Mouse (Mus musculus) brain, adult 2 months (tissue): Measurements from ENCODE around the gene Zfpm1.

ENCODE experiments used
- DNase-seq: peaks from one replicate; pipeline ENCODE4 v3.0.0; 2011; ENCODE audit warnings: low read depth, low spot score

Zfpm1 gene

DNA sequence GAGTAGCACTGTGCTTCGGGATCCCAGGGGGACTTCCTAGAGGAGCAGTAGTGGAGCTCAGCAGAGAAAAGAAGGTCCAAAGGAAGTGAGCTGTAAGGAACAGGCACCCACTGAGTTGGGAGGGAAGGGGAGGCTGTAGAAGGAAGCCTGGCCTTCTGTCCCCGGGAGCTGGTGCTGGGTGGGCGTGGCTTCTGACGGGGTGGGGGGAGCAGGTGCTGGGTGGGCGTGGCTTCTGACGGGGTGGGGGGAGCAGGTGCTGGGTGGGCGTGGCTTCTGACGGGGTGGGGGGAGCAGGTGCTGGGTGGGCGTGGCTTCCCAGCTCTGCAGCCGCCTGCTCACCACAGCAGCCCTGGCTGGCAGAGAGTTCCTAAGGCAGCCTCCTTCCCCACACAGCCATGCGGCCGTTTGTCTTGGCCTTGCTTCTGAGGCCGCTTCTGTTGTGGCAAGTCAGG is 42.0 kb downstream of the Zfpm1 start:
- DNase-seq: peak; percentile 59

DNA sequence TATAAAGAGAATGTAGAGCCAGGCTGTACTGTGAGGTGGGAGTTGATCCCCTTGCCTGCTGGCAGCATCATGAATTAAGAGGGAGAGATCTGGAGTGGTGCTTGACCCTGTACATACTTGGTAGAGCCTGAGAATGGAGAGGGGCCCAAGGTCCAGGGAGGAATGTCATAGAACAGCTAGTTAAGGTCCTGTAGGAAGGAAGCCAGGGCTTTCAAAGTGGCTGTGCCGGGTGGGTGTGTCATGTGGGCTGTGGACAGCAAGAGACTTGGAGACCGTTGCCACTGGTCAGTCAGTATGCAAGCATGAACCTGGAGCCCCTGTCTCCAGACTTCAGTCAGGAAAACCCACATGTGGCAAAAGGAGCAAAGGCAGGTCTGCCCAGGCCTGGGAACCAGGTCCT is 43.3 kb downstream of the Zfpm1 start:
- no peak for DNase-seq

DNA sequence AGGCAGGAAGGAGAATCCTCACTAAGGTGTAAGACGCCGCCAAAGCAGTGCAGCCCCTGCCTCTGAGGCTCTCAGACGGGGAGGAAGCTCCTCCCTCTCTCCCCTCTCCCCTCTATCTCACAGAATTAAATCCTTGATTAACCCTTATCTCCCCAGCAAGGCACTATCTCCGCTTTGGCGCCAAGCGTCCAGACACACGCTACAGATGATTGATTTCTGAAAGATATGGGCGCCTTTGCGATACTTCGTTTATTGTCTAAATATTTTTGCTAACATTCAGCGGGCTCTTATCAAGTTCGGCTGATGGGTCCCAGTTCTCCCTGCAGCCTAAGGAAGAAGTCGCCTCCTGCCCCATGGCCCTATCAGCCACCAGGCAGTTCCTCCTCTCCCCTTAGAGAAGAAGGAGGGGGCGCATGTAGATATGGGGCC is 44.2 kb downstream of the Zfpm1 start:
- DNase-seq: no peak

DNA sequence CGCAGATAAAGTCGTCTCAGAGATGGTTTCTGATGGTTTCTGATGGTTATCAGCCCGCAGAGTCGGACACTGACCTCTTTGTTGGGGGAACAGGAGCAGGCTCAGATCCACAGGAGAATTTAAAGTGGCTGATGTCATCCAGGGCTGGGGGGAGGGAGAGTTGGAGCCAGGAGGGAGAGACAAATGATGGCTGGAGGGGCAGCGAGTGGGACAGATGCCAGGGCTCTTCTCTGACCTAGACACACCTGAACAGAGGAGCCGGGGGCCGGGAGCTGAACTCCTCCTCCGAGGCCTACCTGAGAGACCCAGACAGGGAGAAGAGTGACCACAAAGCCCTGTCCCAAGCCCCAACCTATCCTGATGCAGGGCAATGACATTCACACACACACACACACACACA is 47.1 kb downstream of the Zfpm1 start:
- peak; percentile 65 for DNase-seq

DNA sequence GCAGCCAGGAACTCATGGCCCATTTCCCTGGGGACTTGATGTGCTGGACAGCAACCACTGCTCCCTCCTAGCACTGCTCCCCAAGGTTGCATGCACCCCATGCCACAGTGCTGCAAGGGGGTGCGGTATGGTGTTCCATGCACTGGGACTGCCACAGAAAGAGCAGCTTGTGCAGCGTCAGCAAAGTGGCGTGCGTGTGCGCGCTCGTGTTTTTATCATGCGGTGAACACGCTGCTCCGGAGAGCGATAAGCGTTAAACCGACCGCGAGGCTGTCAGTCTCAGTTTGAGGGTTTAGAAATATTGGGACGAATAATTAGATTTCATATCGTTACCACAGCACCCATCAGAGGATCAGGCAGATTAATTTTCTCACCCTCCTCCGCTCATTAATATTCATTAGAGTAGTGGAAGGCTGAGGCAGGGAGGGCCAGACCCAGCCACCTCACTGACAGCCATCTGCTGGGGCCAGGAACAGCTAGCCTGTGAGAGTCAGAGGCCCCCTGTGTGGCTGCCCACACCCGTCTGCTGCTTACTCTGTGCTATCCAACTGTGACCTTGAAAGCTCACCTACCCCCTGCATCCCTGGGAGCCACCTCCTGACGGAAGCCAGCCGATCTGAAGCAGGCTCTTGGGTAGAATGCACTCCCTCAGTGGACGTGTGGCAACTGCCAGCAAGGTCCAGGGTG is 47.8 kb downstream of the Zfpm1 start:
- DNase-seq: no peak

DNA sequence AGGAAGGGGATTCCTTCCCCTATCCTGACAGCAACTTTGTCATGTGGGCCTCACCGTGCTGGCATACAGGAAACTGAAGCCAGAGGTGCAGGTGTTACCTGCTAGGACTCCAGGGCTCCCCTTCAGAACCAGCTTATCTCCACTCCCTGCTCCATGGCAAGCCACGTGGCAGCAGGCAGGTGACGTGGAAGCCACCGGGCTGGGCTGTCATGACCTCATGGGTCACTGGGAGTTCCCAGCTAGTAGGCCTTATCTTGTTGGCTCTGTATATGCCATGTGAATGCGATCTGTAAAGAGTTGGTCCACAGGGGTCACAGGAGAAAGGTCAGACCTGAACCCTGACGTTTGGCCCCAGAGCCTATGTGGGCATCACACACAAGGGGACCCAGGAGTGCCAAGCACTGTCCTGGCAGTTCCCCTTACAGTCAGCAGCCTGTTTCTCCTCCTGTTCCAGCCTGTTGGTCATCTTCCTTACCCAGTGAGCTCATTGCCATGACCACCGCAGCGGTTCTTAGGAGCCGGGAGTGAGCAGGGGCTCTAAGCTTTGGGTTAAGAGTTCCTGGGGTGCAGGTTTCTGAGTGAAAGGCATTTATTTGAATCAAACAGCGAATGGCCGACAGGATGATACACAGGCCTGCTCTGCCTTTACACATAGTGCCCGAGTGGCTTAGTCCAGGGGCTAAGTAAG is 48.6 kb downstream of the Zfpm1 start:
- DNase-seq: no peak

DNA sequence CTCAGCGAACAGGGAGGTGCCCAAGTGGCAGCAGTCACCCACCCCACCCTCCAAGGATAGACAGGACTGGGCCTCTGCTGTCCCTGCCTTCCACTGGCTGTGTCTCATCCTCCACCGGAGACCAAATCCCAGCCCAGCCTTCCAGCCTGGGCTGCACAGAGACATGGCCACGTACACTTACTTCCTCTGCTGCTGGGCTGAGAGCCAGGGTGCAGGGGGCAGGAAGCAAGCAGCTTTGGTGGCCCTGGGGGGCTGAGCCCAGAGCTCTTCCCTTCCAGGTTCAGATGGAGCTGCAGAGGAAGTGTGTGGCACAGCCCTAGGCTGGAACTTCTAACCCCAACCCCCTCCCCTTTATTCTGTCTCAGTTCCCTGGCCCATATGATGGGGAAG is 49.2 kb downstream of the Zfpm1 start:
- peak; percentile 44 for DNase-seq

DNA sequence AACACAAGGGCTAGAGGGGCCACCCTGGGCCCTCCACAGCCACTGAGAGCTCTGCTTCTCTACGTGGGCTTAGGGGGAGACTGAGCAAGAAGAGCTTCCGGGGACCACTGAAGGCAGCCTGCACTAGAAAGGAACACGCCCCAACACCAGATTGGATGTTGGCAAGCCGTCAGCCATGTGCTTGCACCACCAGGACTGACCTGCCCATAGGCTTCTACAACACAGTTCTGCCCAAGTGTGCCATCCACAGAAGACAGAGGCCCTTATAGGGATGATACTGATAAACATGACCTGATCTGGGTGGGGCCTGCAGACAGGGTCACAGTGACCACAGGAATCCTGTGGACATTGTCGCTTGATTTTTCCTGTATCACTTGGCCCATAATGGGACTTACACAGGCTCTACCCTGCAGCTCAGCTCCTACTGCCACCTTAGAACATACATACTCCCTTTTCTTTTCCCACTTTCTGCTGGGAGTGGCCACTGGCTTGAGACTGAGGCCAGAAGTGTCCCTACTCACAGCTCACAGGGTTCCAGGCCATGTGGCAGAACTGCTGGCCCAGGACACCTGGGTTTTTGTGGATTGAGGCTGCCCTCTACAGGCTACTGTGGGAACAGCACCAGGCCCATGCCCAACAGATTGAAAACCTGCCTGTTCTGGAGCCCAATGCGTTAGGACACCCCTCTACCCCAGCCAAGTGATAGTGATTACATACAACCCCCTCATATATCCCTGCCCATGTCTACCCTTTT is 51.0 kb downstream of the Zfpm1 start:
- peak; percentile 86 for DNase-seq

DNA sequence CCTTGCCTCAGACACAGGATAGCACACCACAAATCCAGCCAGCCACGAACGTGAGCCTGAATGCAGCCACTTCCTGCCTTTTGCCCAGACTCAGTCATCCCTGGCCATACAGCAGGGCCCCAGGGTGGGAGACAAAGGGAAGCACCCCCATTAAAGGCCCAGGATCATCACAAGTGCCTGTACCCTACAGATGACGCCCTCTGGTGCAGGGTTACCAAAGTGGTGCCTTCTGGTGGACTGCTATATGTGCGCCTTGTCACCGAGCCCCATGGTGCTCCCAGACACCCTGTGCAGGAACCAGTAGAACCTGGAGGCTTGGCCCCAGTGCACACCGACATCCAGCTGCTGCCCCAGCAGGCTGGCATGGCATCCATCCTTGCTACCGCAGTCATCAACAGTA is 51.6 kb downstream of the Zfpm1 start:
- DNase-seq: no peak

DNA sequence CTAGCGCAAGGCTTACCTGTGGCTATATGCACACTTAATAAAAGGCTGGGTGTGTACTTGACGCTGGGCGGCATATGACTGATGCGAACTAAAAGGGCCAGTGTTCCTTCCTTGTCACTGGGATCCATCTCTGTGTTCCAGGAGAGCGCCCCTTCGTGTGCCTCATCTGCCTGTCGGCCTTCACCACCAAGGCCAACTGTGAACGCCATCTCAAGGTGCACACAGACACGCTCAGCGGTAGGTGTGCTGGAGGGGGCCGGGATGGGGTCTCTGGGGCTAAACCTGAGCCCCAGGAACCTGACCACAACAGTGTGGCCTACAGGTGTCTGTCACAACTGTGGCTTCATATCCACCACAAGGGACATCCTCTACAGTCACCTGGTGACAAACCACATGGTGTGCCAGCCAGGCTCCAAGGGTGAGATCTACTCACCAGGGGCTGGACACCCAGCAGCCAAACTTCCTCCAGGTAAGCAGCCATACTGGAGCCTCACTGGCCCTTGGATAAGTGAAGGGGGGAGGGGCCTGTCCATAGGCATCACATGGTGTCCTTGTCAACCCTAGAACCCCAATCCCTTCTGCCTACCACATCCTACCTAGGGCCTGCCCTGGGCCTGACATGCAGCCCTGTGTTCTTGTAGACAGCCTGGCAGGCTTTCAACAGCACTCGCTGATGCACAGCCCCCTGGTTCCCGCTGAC is 53.0 kb downstream of the Zfpm1 start:
- no peak for DNase-seq

DNA sequence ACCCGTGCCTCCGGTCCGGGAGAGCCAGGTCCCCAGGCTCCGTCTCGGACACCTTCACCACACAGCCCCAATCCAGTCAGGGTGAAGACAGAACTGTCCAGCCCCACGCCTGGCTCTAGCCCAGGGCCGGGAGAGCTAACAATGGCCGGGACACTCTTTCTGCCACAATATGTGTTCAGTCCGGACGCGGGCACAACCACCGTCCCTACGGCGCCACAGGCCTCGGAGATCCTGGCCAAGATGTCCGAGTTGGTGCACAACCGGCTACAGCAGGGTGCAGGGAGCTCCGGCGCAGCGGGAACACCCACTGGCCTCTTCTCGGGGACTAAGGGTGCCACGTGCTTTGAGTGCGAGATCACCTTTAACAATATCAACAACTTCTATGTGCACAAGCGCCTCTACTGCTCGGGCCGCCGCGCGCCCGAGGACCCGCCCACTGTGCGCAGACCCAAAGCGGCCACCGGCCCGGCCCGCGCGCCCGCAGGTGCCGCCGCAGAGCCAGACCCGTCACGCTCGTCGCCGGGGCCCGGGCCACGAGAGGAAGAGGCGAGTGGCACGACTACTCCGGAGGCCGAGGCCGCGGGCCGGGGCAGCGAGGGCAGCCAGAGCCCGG is 53.8 kb downstream of the Zfpm1 start:
- no peak for DNase-seq

DNA sequence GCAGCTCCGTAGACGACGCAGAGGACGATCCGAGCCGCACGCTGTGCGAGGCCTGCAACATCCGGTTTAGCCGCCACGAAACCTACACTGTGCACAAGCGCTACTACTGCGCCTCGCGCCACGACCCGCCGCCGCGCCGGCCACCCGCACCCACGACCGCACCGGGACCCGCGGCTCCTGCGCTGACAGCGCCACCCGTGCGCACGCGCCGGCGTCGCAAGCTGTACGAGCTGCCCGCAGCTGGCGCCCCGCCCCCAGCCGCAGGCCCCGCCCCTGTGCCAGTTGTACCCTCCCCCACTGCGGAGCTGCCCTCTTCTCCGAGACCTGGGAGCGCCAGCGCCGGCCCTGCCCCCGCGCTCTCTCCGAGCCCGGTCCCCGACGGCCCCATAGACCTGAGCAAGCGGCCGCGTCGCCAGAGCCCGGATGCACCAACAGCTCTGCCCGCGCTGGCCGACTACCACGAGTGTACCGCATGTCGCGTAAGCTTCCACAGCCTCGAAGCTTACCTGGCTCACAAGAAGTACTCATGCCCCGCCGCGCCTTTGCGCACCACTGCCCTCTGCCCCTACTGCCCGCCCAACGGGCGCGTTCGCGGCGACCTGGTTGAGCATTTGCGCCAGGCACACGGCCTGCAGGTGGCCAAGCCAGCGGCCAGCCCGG is 54.4 kb downstream of the Zfpm1 start:
- peak; percentile 72 for DNase-seq

DNA sequence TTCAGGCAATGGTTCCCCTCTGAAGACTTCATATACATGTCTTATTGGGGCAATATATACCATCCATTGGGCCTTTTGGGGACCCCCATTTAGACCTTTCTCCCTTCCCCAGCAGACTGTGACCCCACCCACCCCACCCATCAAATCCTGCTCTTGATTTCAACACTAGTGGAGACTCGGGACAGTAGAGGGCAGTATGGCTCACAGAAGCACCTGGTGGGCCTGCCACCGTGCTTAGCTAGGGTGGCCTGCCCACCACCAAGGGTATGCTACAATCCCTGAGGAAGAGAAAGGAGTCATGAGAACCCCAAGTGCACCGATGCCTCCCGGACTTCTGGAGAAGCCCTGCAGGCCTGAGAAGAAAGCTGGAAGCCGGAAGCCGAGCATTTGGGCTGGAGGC is 56.9 kb downstream of the Zfpm1 start:
- DNase-seq: no peak

DNA sequence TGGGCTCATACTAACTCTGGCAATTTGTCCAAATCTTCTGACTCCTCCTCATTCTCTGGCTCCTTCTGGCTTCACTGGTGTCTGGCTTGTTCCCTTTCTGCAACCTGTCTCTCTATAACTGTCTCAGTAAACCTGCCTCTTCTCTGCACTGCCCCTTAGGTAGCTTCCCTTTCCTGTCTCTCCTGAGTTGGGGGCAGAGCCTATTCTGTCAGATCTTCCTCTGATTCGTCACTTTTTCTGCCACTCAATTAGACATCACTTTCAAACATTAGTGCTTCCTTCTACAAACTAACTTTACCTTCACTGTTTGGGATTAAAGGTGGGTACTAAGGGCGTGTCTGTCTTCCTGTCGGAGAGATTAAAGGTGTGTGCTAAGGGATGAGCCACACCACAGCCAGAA is 58.8 kb downstream of the Zfpm1 start:
- no peak for DNase-seq

DNA sequence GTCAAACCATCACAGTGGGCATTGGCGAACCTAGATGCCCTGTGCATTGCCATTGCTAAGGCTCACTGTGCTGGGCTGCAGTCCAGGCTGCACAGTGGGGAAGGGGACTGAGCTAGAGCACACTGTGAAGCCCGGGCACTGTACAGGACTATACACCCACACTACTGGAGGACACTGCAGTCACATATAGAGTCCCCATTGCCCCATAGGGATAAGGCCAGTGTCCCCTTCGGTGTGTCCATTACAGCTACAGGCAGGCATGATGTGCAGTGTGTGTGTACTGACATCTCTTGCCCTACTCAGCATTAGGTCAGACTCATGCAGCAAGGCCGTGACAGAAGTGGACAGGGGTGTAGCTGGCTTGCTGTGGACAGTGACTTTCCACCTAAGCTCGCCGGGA is 59.8 kb downstream of the Zfpm1 start:
- DNase-seq: no peak

DNA sequence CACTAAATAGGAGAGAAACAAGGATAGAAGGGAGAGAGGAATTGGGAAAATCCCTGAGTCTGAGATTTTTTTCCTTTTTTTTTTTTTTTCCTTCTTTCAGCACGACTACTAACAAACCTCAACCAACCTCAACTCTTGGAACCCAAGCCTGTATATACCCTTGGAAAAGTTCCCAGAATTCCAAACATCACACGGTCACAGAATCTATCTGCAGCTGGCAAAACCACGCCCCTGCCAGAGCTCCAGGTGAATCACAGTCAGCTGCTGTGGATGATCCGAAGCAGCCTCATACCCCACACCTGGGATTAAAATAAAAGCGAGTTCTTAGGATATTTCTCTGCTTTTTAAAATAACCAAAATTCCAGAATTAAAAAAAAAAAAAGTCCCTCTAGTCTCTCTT is 60.4 kb downstream of the Zfpm1 start:
- peak; percentile 76 for DNase-seq

DNA sequence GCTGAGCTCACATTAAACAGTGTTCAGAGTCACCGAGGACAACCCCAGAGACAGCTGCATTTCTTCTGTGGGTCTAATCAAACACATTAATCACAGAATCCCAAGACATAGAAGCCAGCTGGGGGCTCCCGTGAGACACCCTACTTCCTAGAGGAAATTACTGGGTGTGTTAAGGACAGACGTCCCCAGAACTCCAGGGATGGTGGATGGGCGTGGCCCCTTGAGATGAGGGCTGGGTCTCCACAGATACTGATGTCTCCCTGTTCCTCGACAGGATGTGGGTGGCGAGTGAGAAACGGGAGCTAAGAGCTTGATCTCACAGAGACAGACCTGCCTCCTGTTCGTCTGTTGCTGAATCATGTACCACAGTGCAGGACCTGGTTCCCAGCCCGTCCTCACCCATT is 60.9 kb downstream of the Zfpm1 start:
- peak; percentile 84 for DNase-seq

DNA sequence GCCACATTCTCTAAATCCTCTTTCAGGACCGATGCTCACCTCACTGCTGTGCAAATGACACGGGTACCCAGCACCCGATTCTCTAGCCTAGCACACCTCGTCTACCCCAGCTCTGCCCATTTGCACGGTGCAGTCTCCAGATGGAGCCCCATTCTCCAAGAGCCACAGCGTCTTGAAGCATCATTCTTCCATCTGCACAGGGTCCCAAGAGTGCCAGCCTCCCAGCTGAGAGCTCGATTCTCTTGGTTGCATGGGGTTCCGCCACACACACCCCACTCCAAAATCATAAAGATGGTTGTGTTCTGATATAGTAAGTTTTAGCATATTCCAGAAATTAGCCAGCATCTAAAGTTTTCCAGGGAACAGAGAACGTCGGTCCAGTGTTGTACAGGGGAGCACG is 61.4 kb downstream of the Zfpm1 start:
- DNase-seq: no peak

DNA sequence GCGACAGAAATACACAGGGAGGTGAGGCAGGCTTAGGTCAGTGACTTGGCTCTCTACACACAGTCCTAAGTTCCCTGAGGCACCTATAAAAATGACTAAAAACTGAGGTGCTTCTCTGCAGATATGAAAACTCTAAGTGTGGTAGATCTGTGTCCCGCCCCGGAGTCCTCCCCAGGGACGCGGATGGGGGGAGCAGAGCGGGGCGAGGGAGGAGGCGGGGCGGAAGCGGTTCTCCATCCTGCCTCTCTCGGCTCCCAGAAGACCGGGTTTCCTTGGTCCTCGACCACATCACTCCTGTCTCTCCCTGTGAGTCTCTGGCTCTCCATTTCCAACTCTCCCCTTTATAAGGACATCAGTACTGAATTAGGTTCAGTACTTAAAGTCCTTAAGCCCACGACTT is 61.8 kb downstream of the Zfpm1 start:
- peak; percentile 74 for DNase-seq

DNA sequence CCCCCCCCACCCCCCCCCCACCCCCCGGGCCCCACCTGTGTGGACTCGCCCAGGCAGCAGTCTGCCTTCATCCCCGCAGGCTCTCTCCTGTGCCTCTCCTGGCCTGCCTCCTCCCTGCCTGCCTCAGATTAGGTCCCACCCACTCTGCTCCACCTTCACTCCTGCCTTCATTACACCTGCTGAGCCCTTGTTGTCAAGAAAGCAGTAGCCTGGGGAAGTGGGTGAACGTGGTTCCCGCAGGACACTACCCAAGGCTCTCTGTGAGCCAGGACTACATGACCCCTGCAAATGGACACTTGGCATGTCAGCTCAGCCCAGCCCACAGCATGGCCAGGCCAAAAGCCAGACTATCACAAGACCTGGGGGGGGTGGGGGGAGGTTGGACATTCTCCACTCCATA is 62.3 kb downstream of the Zfpm1 start:
- DNase-seq: peak; percentile 81
